8 mouse cellular contexts compared by ENCODE assay signal in genomic region chr3:32396794-32397460, GRCm38 (mm10). TPM values are rescaled to one million over a fixed set of nuclear protein-coding genes. Genes with fewer than 3 reads are reported as not detected.
DNase-seq lines count a peak whose midpoint lies in the region; ATAC-seq lines count a peak whose summit lies in the region.

No protein-coding gene starts in this region.

- H3K27me3 ChIP-seq in lung, embryonic 16.5 days (ENCODE audit: control insufficient read depth, insufficient read depth, low read depth, low read length) = no peaks in the 10 kb centered on the region

- H3K4me2 ChIP-seq in lung, embryonic 16.5 days (ENCODE audit: low read depth, low read length) = peak overlapping the region; percentile 93

- DNase-seq in MEL-GATA-1-ER (ENCODE audit: extremely low read depth, low read depth) = peak; percentile 95
- peak; percentile 96 for DNase-seq in cerebellum, adult 8-10 months
- DNase-seq in forelimb bud, embryonic 11.5 days (ENCODE audit: low read depth, low spot score) = peak; percentile 98
- peak; percentile 83 for DNase-seq in layer of hippocampus, adult 9-10 months (ENCODE audit: low spot score)
- DNase-seq in ovary, postnatal 10 days (ENCODE audit: low spot score) = peak; percentile 81
- peak; percentile 95 to 97 for DNase-seq in thymus, postnatal 10 days (ENCODE audit: low spot score in 2 of 2)

- peak; percentile 95 for ATAC-seq in hematopoietic stem cell, adult 5-6 weeks (replicated peaks in 1 of 2; ENCODE audit: insufficient read depth in 1 of 2, low FRiP score in 2 of 2, low TSS enrichment in 1 of 2, low read depth in 1 of 2, poor library complexity in 2 of 2, severe bottlenecking in 2 of 2)
- peak; percentile 98 for ATAC-seq in lung, embryonic 16.5 days (ENCODE audit: low read depth)

- H3K36me3 ChIP-seq in lung, embryonic 16.5 days (ENCODE audit: control insufficient read depth, insufficient read depth, low read length) = no peaks in the 10 kb centered on the region

- WGBS in lung, embryonic 16.5 days = under 1% methylated on average over 31 of the region's 77 CpGs

- peaks cover 28% of the 10 kb centered on the region for H3K4me1 ChIP-seq in lung, embryonic 16.5 days (replicated peaks; ENCODE audit: control insufficient read depth, insufficient read depth, low read length)

- H3K9ac ChIP-seq in lung, embryonic 16.5 days (ENCODE audit: low read length) = peak overlapping the region; percentile 96

- peak overlapping the region; percentile 95 for H3K4me3 ChIP-seq in lung, embryonic 16.5 days (ENCODE audit: low read length)

- no peaks in the 10 kb centered on the region for H3K9me3 ChIP-seq in lung, embryonic 16.5 days (ENCODE audit: control insufficient read depth, low read length)

- H3K27ac ChIP-seq in lung, embryonic 16.5 days (ENCODE audit: low read length) = peak overlapping the region; percentile 99

RNA-seq across cellular contexts. Expression of gene Pik3ca, which starts 0.5 kb away (rescaled TPM):
- 39.6 and 60.9 TPM in 2 replicates for total RNA-seq in hematopoietic stem cell, adult 5-6 weeks (2017)
- polyA plus RNA-seq in lung, embryonic 16.5 days (2015; fragmentation: Nextera tagmentation; extraction: Ambion mirVana) = 9.7 and 10.2 TPM in 2 replicates

RNA-seq across cellular contexts. Expression of gene Zmat3, which starts 31.1 kb away (rescaled TPM):
- total RNA-seq in hematopoietic stem cell, adult 5-6 weeks (2017) = 1.1 and 1.3 TPM in 2 replicates
- 2.8 and 3.0 TPM in 2 replicates for polyA plus RNA-seq in lung, embryonic 16.5 days (2015; fragmentation: Nextera tagmentation; extraction: Ambion mirVana)

Comparison
In these comparisons a context has a peak if more than half of its experiments do, and no peak if none do; other contexts are left out.
1. Peak in every context shown above with its lines: DNase-seq, ATAC-seq, H3K4me3 ChIP-seq and H3K27ac ChIP-seq.